Mouse (Mus musculus) thymus, adult 2 months (tissue): ENCODE data around the gene Commd2. TPM values are rescaled to one million over a fixed set of nuclear protein-coding genes. Genes with fewer than 3 reads are reported as not detected.

Experiments used
- DNase-seq: peaks from one replicate; pipeline ENCODE4 v3.0.0; 2021
- H3K27ac ChIP-seq: fragments of 200-500 bp; 2 replicates; pipeline ENCODE4 v1.5.1; 2012; ENCODE audit warnings: low read length, control low read depth; ENCODE audit not compliant: control insufficient read depth, insufficient read depth
- H3K27me3 ChIP-seq: fragments of 200-500 bp; 2 replicates; pipeline ENCODE4 v1.6.1; 2012; ENCODE audit warnings: mild to moderate bottlenecking, low read length, moderate library complexity, mixed read lengths; ENCODE audit not compliant: control insufficient read depth, insufficient read depth
- H3K36me3 ChIP-seq: fragments of 200-500 bp; 2 replicates; pipeline ENCODE4 v1.6.1; 2012; ENCODE audit warnings: mild to moderate bottlenecking, low read length, moderate library complexity; ENCODE audit not compliant: control insufficient read depth, insufficient read depth
- H3K4me1 ChIP-seq: fragments of 200-500 bp; replicated peaks from 2 replicates; pipeline ENCODE4 v1.6.1; 2012; ENCODE audit warnings: low read length; ENCODE audit not compliant: control insufficient read depth, insufficient read depth
- H3K4me3 ChIP-seq: fragments of 200-500 bp; 2 replicates; pipeline ENCODE4 v1.5.1; 2012; ENCODE audit warnings: mild to moderate bottlenecking, low read length, control low read depth, moderate library complexity; ENCODE audit not compliant: control insufficient read depth, insufficient read depth
- CTCF ChIP-seq: fragments of 200-500 bp; IDR thresholded peaks from 2 replicates; pipeline ENCODE4 v1.5.1; 2012; ENCODE audit warnings: mild to moderate bottlenecking, control low read depth, low read length, moderate library complexity, borderline replicate concordance; ENCODE audit not compliant: control insufficient read depth, poor library complexity, insufficient read depth; ENCODE audit errors: extremely low read depth
- POLR2A ChIP-seq: fragments of 200-500 bp; IDR thresholded peaks from 2 replicates; pipeline ENCODE4 v1.6.1; 2012; ENCODE audit warnings: mild to moderate bottlenecking, low read length, control low read depth, moderate library complexity; ENCODE audit not compliant: control insufficient read depth, poor library complexity, insufficient read depth; ENCODE audit errors: extremely low read depth
- WGBS: fragments of 180-500 bp; shearing (Covaris S2); methylation state at CpG from one replicate; pipeline ENCODE4 v1.1.7; 2018; 5-methylcytosine and 5-hydroxymethylcytosine counted together
- polyA plus RNA-seq: library from polyadenylated mRNA; depleted of rRNA; stranded (reverse); fragments of >200 nt; gene quantifications from 2 replicates; pipeline ENCODE4 v1.2.3, GENCODE M21; 2012; rRNA removed

Gene Commd2
- polyA plus RNA-seq, 1 experiment, result 31.8 TPM

DNA sequence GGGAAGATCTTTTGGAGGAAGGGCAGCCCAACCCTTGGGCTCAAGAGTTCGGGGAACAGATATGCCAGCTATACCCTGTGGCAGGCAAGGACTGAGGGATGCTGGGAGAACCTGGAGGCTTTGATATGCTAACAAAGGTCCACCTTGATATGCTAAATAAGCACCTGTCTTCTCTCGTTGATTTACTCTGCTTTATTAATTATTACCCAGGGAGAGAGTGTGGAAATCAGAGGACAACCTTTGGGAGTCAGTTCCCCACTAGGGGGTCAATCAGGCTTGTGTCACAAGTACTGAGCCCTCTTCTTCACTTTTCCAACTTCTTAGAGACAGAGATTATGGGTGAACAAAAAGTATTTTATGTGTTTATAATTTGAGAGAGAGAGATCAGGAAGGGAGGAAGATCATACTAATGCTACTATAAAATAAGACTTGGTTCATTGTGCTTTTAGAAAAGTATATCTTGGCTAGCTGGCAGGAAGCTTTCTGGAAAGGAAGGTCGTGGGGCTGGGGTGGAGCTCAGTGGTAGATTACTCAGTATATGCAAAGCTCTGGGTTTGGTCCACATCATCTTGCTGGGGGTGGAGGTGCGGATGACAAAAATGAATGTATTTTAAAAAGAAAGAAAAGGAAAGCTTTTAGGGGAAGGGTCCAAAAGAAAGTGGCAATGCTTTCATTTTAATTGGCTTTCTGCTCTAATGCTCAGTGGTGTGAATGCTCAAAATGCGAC is 47.5 kb downstream of the Commd2 start:
- no peak for DNase-seq
- no peaks in the 10 kb centered on the region for H3K27me3 ChIP-seq
- TF ChIP-seq CTCF (no peak), POLR2A (no peak)
- no peak overlapping the region for H3K4me3 ChIP-seq
- H3K4me1 ChIP-seq, result no peaks in the 10 kb centered on the region
- no peak overlapping the region for H3K27ac ChIP-seq
- H3K36me3 ChIP-seq, result no peaks in the 10 kb centered on the region
- 71% methylated on average over 5 of the region's 5 CpGs for WGBS

DNA sequence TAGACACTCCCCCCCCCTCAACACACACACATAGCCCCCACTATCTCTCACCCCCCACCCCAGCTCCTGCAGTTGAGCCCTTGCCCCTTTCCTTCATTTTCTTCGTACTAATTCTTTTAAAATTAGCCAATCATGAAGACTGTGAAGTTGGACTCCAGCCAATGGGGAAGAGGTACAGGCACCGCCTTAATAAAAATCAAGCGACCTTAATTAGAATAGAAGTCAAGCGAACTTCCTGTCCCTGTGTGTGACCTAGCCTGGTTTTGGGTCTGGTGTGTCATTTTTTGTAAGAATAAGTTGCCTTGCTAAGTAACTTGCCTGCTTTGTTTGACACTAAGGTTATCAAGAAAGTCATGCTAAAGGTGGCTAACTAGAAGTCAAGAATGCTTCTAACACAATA is 48.9 kb downstream of the Commd2 start:
- TF ChIP-seq POLR2A, result no peak
- TF ChIP-seq CTCF, result no peak
- Histone ChIP-seq H3K36me3 (no peaks in the 10 kb centered on the region), H3K4me3 (no peak overlapping the region), H3K27ac (no peak overlapping the region), H3K4me1 (no peaks in the 10 kb centered on the region), H3K27me3 (no peaks in the 10 kb centered on the region)
- WGBS, result 88% methylated on average over 4 of the region's 4 CpGs
- no peak for DNase-seq

DNA sequence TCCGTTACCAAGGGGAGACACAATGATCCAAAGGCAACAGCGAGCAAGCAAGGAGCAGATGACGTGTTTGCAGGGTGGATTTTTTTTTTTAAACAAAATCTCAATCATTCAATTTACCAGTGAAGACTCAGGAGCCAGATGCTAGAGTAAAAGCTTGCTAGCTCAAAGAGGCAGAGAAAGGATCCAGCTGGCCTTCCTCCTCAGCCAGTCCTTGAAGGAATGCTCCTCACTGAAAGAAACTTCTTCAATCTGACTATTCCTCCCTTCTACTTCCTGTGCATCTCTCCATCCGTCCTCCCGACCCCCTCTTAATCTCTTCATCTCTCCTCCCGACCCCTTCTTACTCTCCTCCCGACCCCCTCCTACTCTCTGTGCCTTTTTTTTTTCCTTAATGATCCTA is 54.9 kb downstream of the Commd2 start:
- H3K4me1 ChIP-seq, result no peaks in the 10 kb centered on the region
- WGBS, result 60% methylated on average over 7 of the region's 7 CpGs
- no peak for DNase-seq
- no peak for TF ChIP-seq POLR2A
- no peak for TF ChIP-seq CTCF
- H3K36me3 ChIP-seq, result no peaks in the 10 kb centered on the region
- no peaks in the 10 kb centered on the region for H3K27me3 ChIP-seq
- no peak overlapping the region for H3K4me3 ChIP-seq
- H3K27ac ChIP-seq, result no peak overlapping the region

DNA sequence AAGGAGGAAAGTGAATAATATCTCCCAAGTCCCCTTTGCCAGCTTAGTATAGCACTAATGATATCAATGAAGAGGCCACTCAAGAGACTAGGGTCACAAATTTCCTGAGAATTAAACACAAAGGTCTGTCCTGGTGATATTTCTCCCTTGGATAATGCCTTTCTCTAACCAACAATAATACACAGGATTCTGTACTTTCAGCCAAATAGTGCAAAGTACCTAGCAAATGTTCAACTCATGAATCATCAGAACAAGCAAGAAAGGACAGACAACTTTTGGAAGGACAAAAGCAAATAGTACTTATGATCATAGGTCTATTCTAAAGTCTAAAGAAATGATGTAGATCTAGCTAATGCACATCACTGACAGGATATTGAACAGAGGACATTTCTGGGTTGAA is 56.0 kb downstream of the Commd2 start:
- TF ChIP-seq CTCF (no peak), POLR2A (no peak)
- Histone ChIP-seq H3K4me3 (no peak overlapping the region), H3K27ac (no peak overlapping the region), H3K27me3 (no peaks in the 10 kb centered on the region), H3K36me3 (no peaks in the 10 kb centered on the region), H3K4me1 (no peaks in the 10 kb centered on the region)
- no peak for DNase-seq

Other genes with a start within 250 kb of the Commd2 start
- 0.08 and 0.27 TPM in 2 replicates for gene Tm4sf4, start 226.4 kb downstream of the Commd2 start, polyA plus RNA-seq
- 5.4 and 6.1 TPM in 2 replicates for gene Wwtr1, start 75.8 kb downstream of the Commd2 start, polyA plus RNA-seq
- gene Ankub1, start 41.1 kb upstream of the Commd2 start, polyA plus RNA-seq, result 0.05 TPM in 1 of 2 replicates, not detected in the other
- 27.9 and 35.1 TPM in 2 replicates for gene Rnf13, start 84.3 kb upstream of the Commd2 start, polyA plus RNA-seq
- 6.4 and 9.6 TPM in 2 replicates for gene Pfn2, start 196.4 kb upstream of the Commd2 start, polyA plus RNA-seq